Mouse (Mus musculus) lung, postnatal 0 days (tissue): ENCODE data around the gene Asap2. TPM values are rescaled to one million over a fixed set of nuclear protein-coding genes. Genes with fewer than 3 reads are reported as not detected.

ENCODE experiments used
- ATAC-seq: fragments of 200-750 bp; cut with Nextera tagmentation; 2 replicates; pipeline ENCODE4 v1.8.0; 2017; ENCODE audit warnings: moderate library complexity
- DNase-seq: peaks from one replicate; pipeline ENCODE4 v3.0.0-alpha.2; 2016; ENCODE audit warnings: low spot score
- H3K27ac ChIP-seq: fragments of 300-500 bp; sonication (generic); 2 replicates; pipeline ENCODE4 v1.5.1; 2014; ENCODE audit warnings: antibody characterized with exemption, mild to moderate bottlenecking, low read length, mixed read lengths
- H3K27me3 ChIP-seq: fragments of 300-500 bp; sonication (generic); replicated peaks from 2 replicates; pipeline ENCODE4 v1.6.1; 2014; ENCODE audit warnings: low read length, mixed read lengths; ENCODE audit not compliant: insufficient read depth
- H3K36me3 ChIP-seq: fragments of 300-500 bp; sonication (generic); 2 replicates; pipeline ENCODE4 v1.6.1; 2014; ENCODE audit warnings: low read length, mixed read lengths; ENCODE audit not compliant: insufficient read depth
- H3K4me1 ChIP-seq: fragments of 300-500 bp; sonication (generic); 2 replicates; pipeline ENCODE4 v1.6.1; 2014; ENCODE audit warnings: antibody characterized with exemption, low read depth, low read length, mixed read lengths; ENCODE audit not compliant: insufficient read depth
- H3K4me2 ChIP-seq: fragments of 300-500 bp; sonication (generic); replicated peaks from 2 replicates; pipeline ENCODE4 v1.6.1; 2014; ENCODE audit warnings: low read depth, mild to moderate bottlenecking, low read length, moderate library complexity, mixed read lengths
- H3K4me3 ChIP-seq: fragments of 300-500 bp; sonication (generic); 2 replicates; pipeline ENCODE4 v1.5.1; 2014; ENCODE audit warnings: low read depth, low read length
- H3K9ac ChIP-seq: fragments of 300-500 bp; sonication (generic); replicated peaks from 2 replicates; pipeline ENCODE4 v1.6.1; 2014; ENCODE audit warnings: low read depth, mild to moderate bottlenecking
- H3K9me3 ChIP-seq: fragments of 300-500 bp; sonication (generic); 2 replicates; pipeline ENCODE4 v1.6.1; 2016; ENCODE audit warnings: low read length, mixed read lengths
- CTCF ChIP-seq: IDR thresholded peaks from 2 replicates; pipeline ENCODE4 v1.5.1; 2016; ENCODE audit warnings: antibody characterized with exemption, mild to moderate bottlenecking
- EP300 ChIP-seq: IDR thresholded peaks from 2 replicates; pipeline ENCODE4 v1.6.1; 2016; ENCODE audit warnings: antibody characterized with exemption, mild to moderate bottlenecking, control low read depth
- WGBS: fragments of 180-500 bp; shearing (Covaris S2); extraction: QIAGEN DNeasy Blood & Tissue Kit; methylation state at CpG from one replicate; pipeline ENCODE4 v1.1.7; 2014; 5-methylcytosine and 5-hydroxymethylcytosine counted together
- polyA plus RNA-seq: library from polyadenylated mRNA; unstranded; fragments of >200 nt; fragmentation: Nextera tagmentation; extraction: Ambion mirVana; gene quantifications from 2 replicates; pipeline ENCODE4 v1.2.1, GENCODE M21; 2015

The Asap2 gene
- polyA plus RNA-seq, 1 experiment from 2014 or later, result 6.4 TPM

DNA sequence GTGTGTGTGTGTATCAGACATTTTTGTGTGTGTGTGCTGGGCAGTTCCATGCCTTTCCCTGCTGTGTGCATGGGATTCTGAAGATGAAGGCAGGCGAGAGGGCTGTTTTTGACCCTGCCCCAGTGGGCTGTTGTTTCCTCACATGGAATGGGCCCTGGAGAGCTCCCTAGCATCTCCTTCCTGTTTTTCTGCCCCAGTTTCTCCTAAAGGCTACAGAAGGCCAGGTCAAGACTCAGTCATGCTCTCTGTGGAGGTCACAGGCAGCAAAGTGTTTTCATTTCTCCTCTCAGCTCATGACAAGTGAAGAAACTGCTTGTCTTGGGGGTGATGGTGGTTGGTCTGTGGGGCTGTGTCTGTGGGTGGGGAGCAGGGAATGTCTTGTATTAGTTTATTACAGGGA is 195.9 kb downstream of the Asap2 start:
- WGBS, result 90% methylated on average over 1 of the region's 1 CpGs
- TF ChIP-seq CTCF (no peak), EP300 (no peak)
- Histone ChIP-seq H3K4me2 (no peak overlapping the region), H3K4me3 (no peak overlapping the region), H3K4me1 (no peaks in the 10 kb centered on the region), H3K36me3 (no peaks in the 10 kb centered on the region), H3K27me3 (no peaks in the 10 kb centered on the region), H3K9ac (no peak overlapping the region), H3K27ac (no peak overlapping the region), H3K9me3 (no peaks in the 10 kb centered on the region)
- no peak; the same call in 1 of the 2 replicates for ATAC-seq
- DNase-seq, result no peak

DNA sequence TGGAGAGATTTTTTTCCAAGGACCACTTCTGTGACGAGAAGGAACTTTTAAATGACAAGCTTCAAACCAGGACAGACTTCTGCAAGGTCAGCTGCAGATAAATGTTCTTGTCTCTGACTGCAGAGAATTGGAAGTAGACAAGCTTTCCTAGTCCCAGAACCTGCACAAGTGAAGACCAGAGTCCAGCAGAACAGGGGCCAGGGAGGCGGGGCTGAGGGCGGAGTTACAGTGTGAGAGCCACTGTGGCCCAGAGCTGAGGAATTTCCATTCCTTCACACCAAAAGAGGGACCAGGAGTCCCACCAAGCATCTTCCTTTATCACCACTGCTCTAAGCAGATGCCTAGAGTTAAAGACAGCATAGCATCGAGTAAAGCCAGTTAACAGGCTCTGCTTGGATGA is 198.6 kb downstream of the Asap2 start:
- Histone ChIP-seq H3K27me3 (no peaks in the 10 kb centered on the region), H3K36me3 (no peaks in the 10 kb centered on the region), H3K4me1 (no peaks in the 10 kb centered on the region), H3K9me3 (no peaks in the 10 kb centered on the region), H3K4me3 (no peak overlapping the region), H3K4me2 (no peak overlapping the region), H3K27ac (no peak overlapping the region), H3K9ac (no peak overlapping the region)
- TF ChIP-seq EP300, result no peak
- no peak for TF ChIP-seq CTCF
- DNase-seq, result no peak
- 71% methylated on average over 4 of the region's 4 CpGs for WGBS
- ATAC-seq, result no peak

DNA sequence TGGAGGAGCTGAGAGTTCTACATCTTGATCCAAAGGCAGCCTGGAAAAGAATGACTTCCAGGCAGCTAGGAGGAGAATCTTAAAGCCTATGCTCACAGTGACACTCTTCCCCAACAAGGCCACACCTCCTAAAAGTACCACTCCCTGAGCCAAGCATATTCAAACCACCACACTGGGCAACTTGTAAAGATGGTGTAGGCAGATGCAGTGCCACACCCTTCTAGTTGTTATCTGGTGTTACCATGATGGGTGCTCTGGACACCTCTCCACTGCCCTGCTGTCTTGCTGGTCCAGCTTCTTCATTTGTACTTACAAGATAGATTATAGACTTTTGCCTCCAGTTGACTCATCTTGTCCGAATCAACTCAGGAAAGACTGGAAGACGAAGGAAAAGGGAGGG is 201.3 kb downstream of the Asap2 start:
- Histone ChIP-seq H3K4me2 (no peak overlapping the region), H3K9me3 (no peaks in the 10 kb centered on the region), H3K9ac (no peak overlapping the region), H3K27me3 (no peaks in the 10 kb centered on the region), H3K36me3 (no peaks in the 10 kb centered on the region), H3K4me1 (no peaks in the 10 kb centered on the region), H3K27ac (no peak overlapping the region), H3K4me3 (no peak overlapping the region)
- ATAC-seq (no peak), DNase-seq (no peak)
- WGBS, result 76% methylated on average over 2 of the region's 2 CpGs
- TF ChIP-seq CTCF (no peak), EP300 (no peak)

DNA sequence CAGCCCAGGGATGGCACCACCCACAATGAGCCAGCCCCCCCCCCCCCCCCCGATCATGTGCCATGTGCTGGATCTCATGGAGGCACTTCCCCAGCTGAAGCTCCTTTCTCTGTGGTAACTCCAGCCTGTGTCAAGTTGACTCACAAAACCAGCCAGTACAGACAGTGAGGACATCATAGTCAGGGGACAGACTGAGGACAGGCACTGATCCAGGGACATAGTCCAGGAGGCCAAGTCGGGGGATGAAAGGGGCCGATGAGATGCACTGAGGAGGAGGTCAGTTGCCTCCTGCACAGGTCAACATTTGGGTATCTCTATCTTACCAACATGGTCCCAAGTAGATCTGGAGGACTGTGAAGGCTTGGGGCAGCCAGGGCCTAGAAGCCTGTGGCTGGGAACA is 205.2 kb downstream of the Asap2 start:
- TF ChIP-seq CTCF, result no peak
- no peak for TF ChIP-seq EP300
- H3K27me3 ChIP-seq, result no peaks in the 10 kb centered on the region
- no peak overlapping the region for H3K9ac ChIP-seq
- no peak overlapping the region for H3K4me2 ChIP-seq
- no peaks in the 10 kb centered on the region for H3K36me3 ChIP-seq
- DNase-seq (no peak), ATAC-seq (no peak)
- H3K27ac ChIP-seq, result no peak overlapping the region
- no peaks in the 10 kb centered on the region for H3K4me1 ChIP-seq
- H3K9me3 ChIP-seq, result no peaks in the 10 kb centered on the region
- no peak overlapping the region for H3K4me3 ChIP-seq
- 94% methylated on average over 2 of the region's 3 CpGs for WGBS

- ATAC-seq, result no peak
- H3K4me3 ChIP-seq, result no peak overlapping the region
- no peak overlapping the region for H3K9ac ChIP-seq
- H3K4me2 ChIP-seq, result no peak overlapping the region
- no peaks in the 10 kb centered on the region for H3K9me3 ChIP-seq
- 63% methylated on average over 4 of the region's 4 CpGs for WGBS
- TF ChIP-seq EP300, result no peak
- no peak for TF ChIP-seq CTCF
- H3K27me3 ChIP-seq, result no peaks in the 10 kb centered on the region
- H3K27ac ChIP-seq, result no peak overlapping the region
- no peak for DNase-seq
- no peaks in the 10 kb centered on the region for H3K36me3 ChIP-seq
- no peaks in the 10 kb centered on the region for H3K4me1 ChIP-seq
Measured at GRCm38 (mm10) chr12:21196420-21196819, 206.2 kb downstream of the Asap2 start.

GRCm38 (mm10) chr12:21200613-21201012 is 210.4 kb downstream of the Asap2 start:
- Histone ChIP-seq H3K4me1 (peaks cover 4% of the 10 kb centered on the region; the same call in 1 of the 2 replicates), H3K4me3 (no peak overlapping the region), H3K4me2 (no peak overlapping the region), H3K36me3 (no peaks in the 10 kb centered on the region), H3K27me3 (no peaks in the 10 kb centered on the region), H3K9me3 (no peaks in the 10 kb centered on the region), H3K9ac (no peak overlapping the region), H3K27ac (no peak overlapping the region)
- 94% methylated on average over 8 of the region's 8 CpGs for WGBS
- no peak for ATAC-seq
- TF ChIP-seq CTCF (no peak), EP300 (no peak)
- DNase-seq, result no peak
